Mouse (Mus musculus): ENCODE data around the gene Lypd5. TPM values are rescaled to one million over a fixed set of nuclear protein-coding genes. Genes with fewer than 3 reads are reported as not detected.

The Lypd5 gene
- polyA plus RNA-seq, 1 experiment from 2014 or later = not detected

DNA sequence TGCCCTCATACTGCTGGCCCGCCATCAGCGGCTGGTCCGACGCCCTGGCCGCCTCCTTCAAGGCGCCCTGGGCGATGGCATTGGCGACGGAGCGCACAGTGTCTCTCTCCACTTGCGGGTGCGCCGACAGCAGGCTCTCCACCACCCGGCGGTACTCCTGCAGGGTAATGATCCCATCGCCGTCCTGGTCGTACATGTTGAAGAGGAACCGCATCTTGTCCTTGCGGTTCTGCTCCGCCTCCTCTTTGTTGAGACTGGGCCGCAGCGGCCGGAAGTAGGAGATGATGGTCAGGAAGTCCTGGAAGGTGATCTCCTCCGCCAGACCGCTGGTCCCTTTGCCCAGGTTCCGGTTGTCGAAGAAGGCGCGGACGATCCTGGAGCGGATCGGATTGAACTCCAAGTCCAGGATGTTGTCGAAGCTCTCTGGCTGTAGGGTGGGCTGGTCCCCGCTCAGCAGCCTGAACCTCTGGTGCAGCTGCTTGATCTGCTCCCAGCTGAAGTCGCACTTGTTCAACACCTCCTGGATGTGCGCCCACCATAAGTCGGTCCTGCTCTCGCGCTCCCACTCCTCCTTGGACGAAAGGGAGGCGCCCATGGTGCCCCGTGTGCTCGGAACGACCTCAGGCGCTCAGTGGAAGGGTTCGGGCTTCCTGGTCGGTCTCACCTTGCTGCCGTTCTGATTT lies 15.6 kb upstream of the Lypd5 start, which contains the start of gene Tescl:
Gene Tescl, minus strand, starts transcription at position 633 of the 683 bp plus-strand sequence.
- no peak for TF ChIP-seq CTCF (IDR thresholded peaks at IDR 0.05; ENCODE audit: low read depth)
- no peak for ATAC-seq (replicated peaks; ENCODE audit: low FRiP score, low read depth)
- H3K27me3 ChIP-seq (ENCODE audit: insufficient read depth, low read length) = no peaks in the 10 kb centered on the region
- H3K4me2 ChIP-seq (ENCODE audit: low read length) = peak within 1 kb of the TSS; percentile 32
- H3K4me1 ChIP-seq (replicated peaks; ENCODE audit: insufficient read depth, low read length) = no peaks in the 10 kb centered on the region
- H3K9me3 ChIP-seq (replicated peaks; ENCODE audit: low read length) = no peaks in the 10 kb centered on the region
- H3K4me3 ChIP-seq (replicated peaks; ENCODE audit: low read depth, low read length) = no peak within 1 kb of the TSS
- 42% methylated on average over 49 of the region's 49 CpGs for WGBS
- no peaks in the 10 kb centered on the region for H3K36me3 ChIP-seq (ENCODE audit: insufficient read depth, low read length)
- DNase-seq (ENCODE audit: low spot score) = no peak
- H3K27ac ChIP-seq = no peak within 1 kb of the TSS
- no peak within 1 kb of the TSS for H3K9ac ChIP-seq (ENCODE audit: low read depth, low read length)

DNA sequence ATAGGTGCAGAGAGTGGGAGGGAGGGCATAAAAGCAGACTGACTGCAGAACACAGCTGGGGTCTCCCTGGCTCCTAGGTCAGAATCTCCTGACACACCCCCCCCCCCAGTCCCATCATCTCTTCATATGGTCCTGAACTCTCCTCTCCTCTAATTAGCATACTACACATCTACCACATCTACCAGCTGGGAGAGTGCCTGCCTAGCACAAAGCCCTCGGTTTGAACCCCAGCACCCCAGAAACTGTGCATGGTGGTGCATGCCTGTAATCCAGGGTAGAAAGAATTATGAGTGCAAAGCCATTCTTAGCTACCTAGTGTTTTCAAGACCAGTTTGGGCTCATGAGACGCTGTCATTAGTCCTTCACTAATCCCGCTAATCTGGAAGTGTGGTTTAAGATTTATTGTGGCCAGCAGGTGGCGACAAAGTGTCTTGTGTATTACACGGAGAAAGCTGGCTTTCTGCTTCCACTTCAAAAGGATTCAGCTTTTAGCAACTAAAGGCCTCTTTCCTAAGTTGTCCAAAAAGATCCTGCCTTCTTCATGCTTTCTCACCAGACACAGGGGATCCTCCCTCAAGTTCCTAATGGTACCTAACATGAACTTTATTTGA lies 13.2 kb upstream of the Lypd5 start:
- H3K36me3 ChIP-seq (ENCODE audit: insufficient read depth, low read length) = no peaks in the 10 kb centered on the region
- ATAC-seq (replicated peaks; ENCODE audit: low FRiP score, low read depth) (no peak), DNase-seq (ENCODE audit: low spot score) (peak; percentile 69)
- H3K4me1 ChIP-seq (replicated peaks; ENCODE audit: insufficient read depth, low read length) = no peaks in the 10 kb centered on the region
- no peak overlapping the region for H3K27ac ChIP-seq
- peak; percentile 79 for TF ChIP-seq CTCF (IDR thresholded peaks at IDR 0.05; ENCODE audit: low read depth)
- H3K9ac ChIP-seq (ENCODE audit: low read depth, low read length) = no peak overlapping the region
- H3K9me3 ChIP-seq (replicated peaks; ENCODE audit: low read length) = no peaks in the 10 kb centered on the region
- H3K4me2 ChIP-seq (ENCODE audit: low read length) = no peak overlapping the region
- H3K4me3 ChIP-seq (replicated peaks; ENCODE audit: low read depth, low read length) = no peak overlapping the region
- H3K27me3 ChIP-seq (ENCODE audit: insufficient read depth, low read length) = no peaks in the 10 kb centered on the region
- 13% methylated on average over 5 of the region's 5 CpGs for WGBS

DNA sequence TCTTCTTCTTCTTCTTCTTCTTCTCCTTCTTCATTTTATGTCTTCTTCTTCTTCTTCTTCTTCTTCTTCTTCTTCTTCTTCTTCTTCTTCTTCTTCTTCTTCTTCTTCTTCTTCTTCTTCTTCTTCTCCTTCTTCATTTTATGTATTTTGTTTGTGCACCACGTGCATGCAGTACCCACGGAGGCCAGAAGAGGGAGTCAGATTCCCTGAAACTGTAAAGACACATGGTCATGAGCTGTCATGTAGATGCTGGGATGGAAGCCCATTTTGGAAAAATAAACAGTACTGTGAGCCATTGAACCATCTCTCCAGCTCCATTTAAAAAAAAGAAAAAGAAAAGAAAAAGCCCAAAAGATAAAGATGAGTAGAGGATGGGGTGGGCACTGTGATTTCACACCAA lies 10.8 kb upstream of the Lypd5 start:
- DNase-seq (ENCODE audit: low spot score) (no peak), ATAC-seq (replicated peaks; ENCODE audit: low FRiP score, low read depth) (no peak)
- no peaks in the 10 kb centered on the region for H3K4me1 ChIP-seq (replicated peaks; ENCODE audit: insufficient read depth, low read length)
- TF ChIP-seq CTCF (IDR thresholded peaks at IDR 0.05; ENCODE audit: low read depth) = peak; percentile 23; the same call in 1 of the 2 replicates
- no peak overlapping the region for H3K4me2 ChIP-seq (ENCODE audit: low read length)
- H3K4me3 ChIP-seq (replicated peaks; ENCODE audit: low read depth, low read length) = no peak overlapping the region
- H3K9me3 ChIP-seq (replicated peaks; ENCODE audit: low read length) = no peaks in the 10 kb centered on the region
- no peak overlapping the region for H3K27ac ChIP-seq
- no peaks in the 10 kb centered on the region for H3K27me3 ChIP-seq (ENCODE audit: insufficient read depth, low read length)
- H3K36me3 ChIP-seq (ENCODE audit: insufficient read depth, low read length) = no peaks in the 10 kb centered on the region
- no peak overlapping the region for H3K9ac ChIP-seq (ENCODE audit: low read depth, low read length)
- 43% methylated on average over 2 of the region's 2 CpGs for WGBS

DNA sequence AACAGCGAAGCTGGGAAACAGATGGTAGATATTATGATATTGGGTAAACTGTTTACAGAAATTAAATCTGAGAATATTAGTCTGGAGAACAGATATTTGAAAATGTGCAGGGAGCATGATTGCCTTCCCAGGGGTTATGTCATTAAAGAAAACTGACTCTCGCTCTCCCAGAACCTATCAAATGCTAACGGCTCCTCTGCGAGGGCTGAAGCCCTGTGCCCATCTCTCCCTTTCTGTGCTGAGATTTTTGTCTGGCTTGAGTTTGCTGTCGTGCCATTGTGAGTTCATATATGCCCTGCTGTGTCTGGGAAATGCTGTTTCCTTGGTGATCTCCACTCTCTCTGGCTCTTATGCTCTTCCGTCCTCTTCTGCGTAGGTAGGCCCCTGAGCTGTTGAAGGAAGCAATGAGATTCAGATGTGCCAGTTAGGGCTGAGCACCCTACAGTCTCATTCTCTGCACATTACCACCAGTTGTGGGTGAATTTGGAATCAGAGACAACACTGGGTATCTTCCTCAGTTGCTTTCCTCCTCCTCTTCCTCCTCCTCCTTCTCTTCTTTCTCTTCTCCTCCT lies 5.2 kb upstream of the Lypd5 start:
- Histone ChIP-seq H3K9ac (ENCODE audit: low read depth, low read length) (no peak overlapping the region), H3K4me2 (ENCODE audit: low read length) (no peak overlapping the region), H3K4me3 (replicated peaks; ENCODE audit: low read depth, low read length) (no peak overlapping the region), H3K4me1 (replicated peaks; ENCODE audit: insufficient read depth, low read length) (no peaks in the 10 kb centered on the region), H3K27ac (no peak overlapping the region), H3K36me3 (ENCODE audit: insufficient read depth, low read length) (no peaks in the 10 kb centered on the region), H3K27me3 (ENCODE audit: insufficient read depth, low read length) (no peaks in the 10 kb centered on the region), H3K9me3 (replicated peaks; ENCODE audit: low read length) (no peaks in the 10 kb centered on the region)
- ATAC-seq (replicated peaks; ENCODE audit: low FRiP score, low read depth) (no peak), DNase-seq (ENCODE audit: low spot score) (no peak)
- WGBS = 70% methylated on average over 7 of the region's 7 CpGs
- no peak for TF ChIP-seq CTCF (IDR thresholded peaks at IDR 0.05; ENCODE audit: low read depth)

DNA sequence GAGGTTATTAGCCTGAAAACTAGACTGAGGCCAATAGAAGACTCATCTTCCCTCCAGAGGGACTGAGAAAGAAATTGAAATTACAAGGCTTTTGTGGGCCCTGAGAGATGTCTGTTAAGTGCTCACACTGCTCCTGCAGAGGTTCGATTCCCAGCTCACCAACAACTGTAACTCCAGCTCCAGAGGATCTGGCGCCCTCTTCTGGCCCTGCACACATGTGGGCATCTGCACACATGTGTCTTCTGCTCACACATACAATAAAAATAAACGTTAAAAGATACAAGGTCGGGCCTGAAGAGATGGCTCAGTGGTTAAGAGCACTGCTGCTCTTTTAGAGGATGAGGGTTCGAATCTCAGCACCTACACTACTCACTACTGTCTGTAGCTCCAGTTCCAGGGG lies 2.6 kb upstream of the Lypd5 start:
- WGBS = 65% methylated on average over 5 of the region's 5 CpGs

DNA sequence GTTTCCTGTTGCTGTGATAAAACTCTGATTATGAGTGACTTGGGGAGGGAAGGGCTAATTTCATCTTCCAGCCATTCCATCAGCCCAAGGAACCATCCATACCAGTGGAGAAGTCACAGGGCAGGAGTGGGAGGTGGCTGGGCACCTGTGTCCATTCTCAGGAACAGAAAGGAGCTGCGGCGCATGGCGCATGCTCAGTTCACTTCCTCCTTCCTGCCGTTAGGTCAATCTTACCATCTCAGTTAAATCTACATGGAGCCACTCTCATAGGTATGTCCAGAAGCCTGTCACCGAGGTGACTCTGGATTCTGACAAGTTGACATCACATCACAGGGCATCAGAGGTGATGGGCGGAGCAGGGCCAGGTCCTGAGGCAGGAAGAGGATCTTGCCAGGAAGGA lies 6.7 kb downstream of the Lypd5 start:
- no peaks in the 10 kb centered on the region for H3K27me3 ChIP-seq (ENCODE audit: insufficient read depth, low read length)
- no peak for ATAC-seq (replicated peaks; ENCODE audit: low FRiP score, low read depth)
- DNase-seq (ENCODE audit: low spot score) = no peak
- no peaks in the 10 kb centered on the region for H3K9me3 ChIP-seq (replicated peaks; ENCODE audit: low read length)
- no peak overlapping the region for H3K27ac ChIP-seq
- WGBS = 74% methylated on average over 6 of the region's 6 CpGs
- no peaks in the 10 kb centered on the region for H3K36me3 ChIP-seq (ENCODE audit: insufficient read depth, low read length)
- no peak for TF ChIP-seq CTCF (IDR thresholded peaks at IDR 0.05; ENCODE audit: low read depth)
- no peaks in the 10 kb centered on the region for H3K4me1 ChIP-seq (replicated peaks; ENCODE audit: insufficient read depth, low read length)
- no peak overlapping the region for H3K4me2 ChIP-seq (ENCODE audit: low read length)
- no peak overlapping the region for H3K4me3 ChIP-seq (replicated peaks; ENCODE audit: low read depth, low read length)
- no peak overlapping the region for H3K9ac ChIP-seq (ENCODE audit: low read depth, low read length)

More for the DNA sequence above, 2.6 kb upstream of the Lypd5 start:
- Histone ChIP-seq H3K9ac (ENCODE audit: low read depth, low read length) (no peak overlapping the region), H3K4me3 (replicated peaks; ENCODE audit: low read depth, low read length) (no peak overlapping the region), H3K4me2 (ENCODE audit: low read length) (no peak overlapping the region), H3K9me3 (replicated peaks; ENCODE audit: low read length) (no peaks in the 10 kb centered on the region), H3K4me1 (replicated peaks; ENCODE audit: insufficient read depth, low read length) (no peaks in the 10 kb centered on the region), H3K27me3 (ENCODE audit: insufficient read depth, low read length) (no peaks in the 10 kb centered on the region), H3K36me3 (ENCODE audit: insufficient read depth, low read length) (no peaks in the 10 kb centered on the region), H3K27ac (no peak overlapping the region)
- no peak for TF ChIP-seq CTCF (IDR thresholded peaks at IDR 0.05; ENCODE audit: low read depth)
- DNase-seq (ENCODE audit: low spot score) = no peak
- no peak for ATAC-seq (replicated peaks; ENCODE audit: low FRiP score, low read depth)

Data from kidney, postnatal 0 days (tissue).